Comparison of ENCODE assay signal across 7 mouse cellular contexts in genomic region chr1:170867691-170868105, GRCm38 (mm10). TPM values are rescaled to one million over a fixed set of nuclear protein-coding genes. Genes with fewer than 3 reads are reported as not detected.
DNase-seq lines count a peak whose midpoint lies in the region; ATAC-seq lines count a peak whose summit lies in the region.

Gene Atf6 (minus strand): TSS chr1:170867771.

- peak within 1 kb of the TSS; percentile 85 for H3K27ac ChIP-seq in intestine, embryonic 16.5 days (ENCODE audit: low read length)
- no peak within 1 kb of the TSS for H3K27ac ChIP-seq in midbrain, embryonic 11.5 days (ENCODE audit: low read depth, low read length)

- no peaks in the 10 kb centered on the region; the same call in 1 of the 2 replicates for H3K36me3 ChIP-seq in intestine, embryonic 16.5 days (ENCODE audit: control insufficient read depth, insufficient read depth, low read length)
- H3K36me3 ChIP-seq in midbrain, embryonic 11.5 days (ENCODE audit: control insufficient read depth, insufficient read depth, low read length), result no peaks in the 10 kb centered on the region

- H3K4me1 ChIP-seq in intestine, embryonic 16.5 days (ENCODE audit: control insufficient read depth, insufficient read depth, low read length), result no peaks in the 10 kb centered on the region
- H3K4me1 ChIP-seq in midbrain, embryonic 11.5 days (ENCODE audit: control insufficient read depth, insufficient read depth, low read length), result peaks cover 6% of the 10 kb centered on the region

- no peaks in the 10 kb centered on the region for H3K27me3 ChIP-seq in intestine, embryonic 16.5 days (replicated peaks; ENCODE audit: control insufficient read depth, insufficient read depth, low read length)
- no peaks in the 10 kb centered on the region for H3K27me3 ChIP-seq in midbrain, embryonic 11.5 days (ENCODE audit: control insufficient read depth, insufficient read depth, low read length)

- peak; percentile 96 for DNase-seq in adrenal gland, adult 8-10 months
- peak; percentile 95 for DNase-seq in embryo, embryonic 9.5 days (ENCODE audit: extremely low spot score)
- DNase-seq in gastrocnemius, postnatal 4 days (ENCODE audit: low spot score in 2 of 2), result peak; percentile 94 to 95
- DNase-seq in left cerebral cortex, postnatal 36 days (ENCODE audit: low spot score in 2 of 2), result peak; percentile 96 to 97
- peak; percentile 100 for DNase-seq in midbrain, embryonic 11.5 days (ENCODE audit: low spot score, missing footprints)
- DNase-seq in skeletal muscle tissue, adult 2 months (ENCODE audit: low read depth, low spot score), result peak; percentile 90

- peak within 1 kb of the TSS; percentile 92 for H3K4me3 ChIP-seq in intestine, embryonic 16.5 days (ENCODE audit: low read length)
- H3K4me3 ChIP-seq in midbrain, embryonic 11.5 days (ENCODE audit: low read depth, low read length), result peak within 1 kb of the TSS; percentile 77

- WGBS in intestine, embryonic 16.5 days, result under 1% methylated on average over 25 of the region's 25 CpGs
- under 1% methylated on average over 25 of the region's 25 CpGs for WGBS in midbrain, embryonic 11.5 days

- H3K4me2 ChIP-seq in intestine, embryonic 16.5 days (ENCODE audit: low read depth, low read length), result peak within 1 kb of the TSS; percentile 77
- H3K4me2 ChIP-seq in midbrain, embryonic 11.5 days, result peak within 1 kb of the TSS; percentile 61

- intact Hi-C loops in left cerebral cortex, postnatal 36 days (cut with DNase I), result loop anchor here (2.0 kb wide), 1 partner anchor 17 kb away; the partner anchor contains the start of genes Dusp12 and Gm26620

- H3K9ac ChIP-seq in intestine, embryonic 16.5 days (ENCODE audit: low read depth, low read length), result peak within 1 kb of the TSS; percentile 85
- H3K9ac ChIP-seq in midbrain, embryonic 11.5 days (ENCODE audit: low read length), result peak within 1 kb of the TSS; percentile 74

- peak; percentile 74 for ATAC-seq in intestine, embryonic 16.5 days
- peak; percentile 81 for ATAC-seq in midbrain, embryonic 11.5 days (ENCODE audit: low FRiP score)

- H3K9me3 ChIP-seq in intestine, embryonic 16.5 days (ENCODE audit: control insufficient read depth, low read length), result no peaks in the 10 kb centered on the region
- H3K9me3 ChIP-seq in midbrain, embryonic 11.5 days (ENCODE audit: control insufficient read depth, low read length), result no peaks in the 10 kb centered on the region

RNA-seq across cellular contexts. Expression of gene Atf6, which starts in this region (rescaled TPM):
- 10 to 100 TPM; 39.7 to 46.8 (median 43.5) TPM for total RNA-seq in adrenal gland, adult 8-10 months (2022)
- 10 to 100 TPM; 16.4 to 17.4 TPM for total RNA-seq in gastrocnemius, postnatal 4 days (2021)
- 8.0 and 8.4 TPM in 2 replicates for polyA plus RNA-seq in intestine, embryonic 16.5 days (2015; fragmentation: Nextera tagmentation; extraction: Ambion mirVana)
- total RNA-seq in left cerebral cortex, postnatal 36 days (2021), result 10 to 100 TPM; 53.3 to 59.4 TPM
- polyA plus RNA-seq in midbrain, embryonic 11.5 days (2014; fragmentation: Nextera tagmentation; extraction: Ambion mirVana), result 9.4 and 11.2 TPM in 2 replicates
